Mouse (Mus musculus): Measurements from ENCODE around the gene Snx20. TPM values are rescaled to one million over a fixed set of nuclear protein-coding genes. Genes with fewer than 3 reads are reported as not detected.
A peak's percentile ranks its signal among the peaks of the same experiment; 100 is the strongest.

Snx20 gene
- polyA plus RNA-seq (2015; fragmentation: Nextera tagmentation; extraction: Ambion mirVana), result 2.5 and 2.7 TPM in 2 replicates

- H3K27me3 ChIP-seq, result no peaks in the 10 kb centered on the region
- peak within 1 kb of the TSS; percentile 41 for H3K4me3 ChIP-seq (replicated peaks)
- no peaks in the 10 kb centered on the region for H3K9me3 ChIP-seq (replicated peaks)
- peak within 1 kb of the TSS; percentile 45 for H3K4me2 ChIP-seq
- no peak for DNase-seq
- 38% methylated on average over 14 of the region's 14 CpGs for WGBS (ENCODE audit: insufficient replicate concordance)
- H3K4me1 ChIP-seq (replicated peaks), result peaks cover 5% of the 10 kb centered on the region
- no peak within 1 kb of the TSS for H3K27ac ChIP-seq
- peak within 1 kb of the TSS; percentile 43; the same call in 1 of the 2 replicates for H3K9ac ChIP-seq
- H3K36me3 ChIP-seq, result no peaks in the 10 kb centered on the region
- ATAC-seq (ENCODE audit: low read depth), result peak; percentile 67; the same call in 1 of the 2 replicates
Observed at GRCm38 (mm10) chr8:88635474-88636397, at the start of gene Snx20. Gene Snx20, minus strand, starts transcription at chr8:88636128.

- no peaks in the 10 kb centered on the region for H3K36me3 ChIP-seq
- H3K4me1 ChIP-seq (replicated peaks), result no peaks in the 10 kb centered on the region
- DNase-seq (no peak), ATAC-seq (ENCODE audit: low read depth) (no peak)
- H3K9me3 ChIP-seq (replicated peaks), result no peaks in the 10 kb centered on the region
- no peaks in the 10 kb centered on the region for H3K27me3 ChIP-seq
- no peak overlapping the region for H3K4me3 ChIP-seq (replicated peaks)
- WGBS (ENCODE audit: insufficient replicate concordance), result 62% methylated on average over 7 of the region's 7 CpGs
- no peak overlapping the region for H3K4me2 ChIP-seq
- H3K9ac ChIP-seq, result no peak overlapping the region
- no peak overlapping the region for H3K27ac ChIP-seq
Observed at GRCm38 (mm10) chr8:88683656-88684289, 47.8 kb upstream of the Snx20 start.

GRCm38 (mm10) chr8:88681046-88681445 is 45.1 kb upstream of the Snx20 start:
- DNase-seq (no peak), ATAC-seq (ENCODE audit: low read depth) (no peak)
- H3K4me3 ChIP-seq (replicated peaks), result no peak overlapping the region
- no peaks in the 10 kb centered on the region for H3K27me3 ChIP-seq
- H3K9ac ChIP-seq, result no peak overlapping the region
- H3K4me1 ChIP-seq (replicated peaks), result no peaks in the 10 kb centered on the region
- H3K27ac ChIP-seq, result no peak overlapping the region
- no peaks in the 10 kb centered on the region for H3K9me3 ChIP-seq (replicated peaks)
- no peaks in the 10 kb centered on the region for H3K36me3 ChIP-seq
- no peak overlapping the region for H3K4me2 ChIP-seq
- WGBS (ENCODE audit: insufficient replicate concordance), result 68% methylated on average over 8 of the region's 8 CpGs

- DNase-seq (no peak), ATAC-seq (ENCODE audit: low read depth) (no peak)
- Histone ChIP-seq H3K27me3 (no peaks in the 10 kb centered on the region), H3K36me3 (no peaks in the 10 kb centered on the region), H3K9ac (no peak overlapping the region), H3K4me2 (no peak overlapping the region), H3K4me1 (replicated peaks) (no peaks in the 10 kb centered on the region), H3K9me3 (replicated peaks) (no peaks in the 10 kb centered on the region), H3K4me3 (replicated peaks) (no peak overlapping the region), H3K27ac (no peak overlapping the region)
- WGBS (ENCODE audit: insufficient replicate concordance), result 79% methylated on average over 2 of the region's 2 CpGs
Observed at GRCm38 (mm10) chr8:88680566-88680965, 44.6 kb upstream of the Snx20 start.

GRCm38 (mm10) chr8:88677071-88677470 is 41.1 kb upstream of the Snx20 start:
- no peak for ATAC-seq (ENCODE audit: low read depth)
- H3K4me3 ChIP-seq (replicated peaks), result no peak overlapping the region
- H3K36me3 ChIP-seq, result no peaks in the 10 kb centered on the region
- no peak overlapping the region for H3K27ac ChIP-seq
- H3K4me1 ChIP-seq (replicated peaks), result no peaks in the 10 kb centered on the region
- no peak overlapping the region for H3K9ac ChIP-seq
- no peaks in the 10 kb centered on the region for H3K27me3 ChIP-seq
- WGBS (ENCODE audit: insufficient replicate concordance), result 69% methylated on average over 8 of the region's 8 CpGs
- no peak overlapping the region for H3K4me2 ChIP-seq
- H3K9me3 ChIP-seq (replicated peaks), result no peaks in the 10 kb centered on the region
- DNase-seq, result no peak

- WGBS (ENCODE audit: insufficient replicate concordance), result 69% methylated on average over 12 of the region's 12 CpGs
- ATAC-seq (ENCODE audit: low read depth), result no peak
- no peaks in the 10 kb centered on the region for H3K4me1 ChIP-seq (replicated peaks)
Observed at GRCm38 (mm10) chr8:88675372-88676165, 39.6 kb upstream of the Snx20 start.

GRCm38 (mm10) chr8:88673859-88674258 is 37.9 kb upstream of the Snx20 start:
- Histone ChIP-seq H3K36me3 (no peaks in the 10 kb centered on the region), H3K9ac (no peak overlapping the region), H3K4me3 (replicated peaks) (no peak overlapping the region), H3K27me3 (no peaks in the 10 kb centered on the region), H3K9me3 (replicated peaks) (no peaks in the 10 kb centered on the region), H3K27ac (no peak overlapping the region), H3K4me1 (replicated peaks) (no peaks in the 10 kb centered on the region), H3K4me2 (no peak overlapping the region)
- ATAC-seq (ENCODE audit: low read depth) (no peak), DNase-seq (no peak)
- 71% methylated on average over 5 of the region's 5 CpGs for WGBS (ENCODE audit: insufficient replicate concordance)

More at GRCm38 (mm10) chr8:88675372-88676165, 39.6 kb upstream of the Snx20 start:
- H3K9me3 ChIP-seq (replicated peaks), result no peaks in the 10 kb centered on the region
- no peak overlapping the region for H3K9ac ChIP-seq
- H3K27me3 ChIP-seq, result no peaks in the 10 kb centered on the region
- H3K4me3 ChIP-seq (replicated peaks), result no peak overlapping the region
- H3K27ac ChIP-seq, result no peak overlapping the region
- no peak overlapping the region for H3K4me2 ChIP-seq
- no peak for DNase-seq
- no peaks in the 10 kb centered on the region for H3K36me3 ChIP-seq

GRCm38 (mm10) chr8:88671575-88671974 is 35.6 kb upstream of the Snx20 start:
- H3K4me1 ChIP-seq (replicated peaks), result 0 out of 2 replicates have a peak, but pooled peaks cover 3% of the 10 kb centered on the region
- H3K9ac ChIP-seq, result no peak overlapping the region
- DNase-seq (no peak), ATAC-seq (ENCODE audit: low read depth) (no peak)
- H3K27ac ChIP-seq, result no peak overlapping the region
- no peak overlapping the region for H3K4me3 ChIP-seq (replicated peaks)
- H3K36me3 ChIP-seq, result no peaks in the 10 kb centered on the region
- no peaks in the 10 kb centered on the region for H3K9me3 ChIP-seq (replicated peaks)
- H3K4me2 ChIP-seq, result no peak overlapping the region
- H3K27me3 ChIP-seq, result no peaks in the 10 kb centered on the region
- WGBS (ENCODE audit: insufficient replicate concordance), result 73% methylated on average over 10 of the region's 10 CpGs

- DNase-seq, result no peak
- H3K4me3 ChIP-seq (replicated peaks), result no peak overlapping the region
- H3K27me3 ChIP-seq, result no peaks in the 10 kb centered on the region
- H3K4me2 ChIP-seq, result no peak overlapping the region
- WGBS (ENCODE audit: insufficient replicate concordance), result 68% methylated on average over 6 of the region's 6 CpGs
- H3K9ac ChIP-seq, result no peak overlapping the region
- H3K4me1 ChIP-seq (replicated peaks), result 0 out of 2 replicates have a peak, but pooled peaks cover 3% of the 10 kb centered on the region
- no peaks in the 10 kb centered on the region for H3K9me3 ChIP-seq (replicated peaks)
- no peak for ATAC-seq (ENCODE audit: low read depth)
- H3K36me3 ChIP-seq, result no peaks in the 10 kb centered on the region
- no peak overlapping the region for H3K27ac ChIP-seq
Observed at GRCm38 (mm10) chr8:88670782-88671181, 34.9 kb upstream of the Snx20 start.

- 0 out of 2 replicates have a peak, but pooled peaks have one; percentile 18 for ATAC-seq (ENCODE audit: low read depth)
- H3K36me3 ChIP-seq, result no peaks in the 10 kb centered on the region
- 0 out of 2 replicates have a peak, but pooled peaks cover 3% of the 10 kb centered on the region for H3K4me1 ChIP-seq (replicated peaks)
- no peaks in the 10 kb centered on the region for H3K27me3 ChIP-seq
- H3K27ac ChIP-seq, result no peak overlapping the region
- 43% methylated on average over 14 of the region's 14 CpGs for WGBS (ENCODE audit: insufficient replicate concordance)
- no peaks in the 10 kb centered on the region for H3K9me3 ChIP-seq (replicated peaks)
- no peak for DNase-seq
- no peak overlapping the region for H3K9ac ChIP-seq
- no peak overlapping the region for H3K4me2 ChIP-seq
- H3K4me3 ChIP-seq (replicated peaks), result no peak overlapping the region
Observed at GRCm38 (mm10) chr8:88668400-88669086, 32.6 kb upstream of the Snx20 start.

Data from liver, embryonic 13.5 days (tissue).